Mouse (Mus musculus) MEL (cell line): ENCODE measurements around the gene Olfr145. TPM values are rescaled to one million over a fixed set of nuclear protein-coding genes. Genes with fewer than 3 reads are reported as not detected.

Source experiments
- DNase-seq: peaks from one replicate; pipeline ENCODE4 v3.0.0; 2011; ENCODE audit warnings: low read depth, low spot score
- H3K27ac ChIP-seq: 2 replicates; pipeline ENCODE4 v1.5.1; 2012; ENCODE audit warnings: low read depth, mild to moderate bottlenecking, control low read depth, low read length, moderate library complexity; ENCODE audit not compliant: control insufficient read depth
- H3K27me3 ChIP-seq, 2 experiments: fragments of 150-350 bp in 1 of 2; sonication (generic) in 1 of 2; 2 replicates each; pipeline ENCODE4 v1.6.1; 2012; ENCODE audit warnings: low read length in 2 of 2, mild to moderate bottlenecking in 2 of 2, improper control_type of control experiment in 1 of 2, moderate library complexity in 1 of 2; ENCODE audit not compliant: insufficient read depth in 2 of 2, control insufficient read depth in 1 of 2
- H3K36me3 ChIP-seq, 2 experiments: 2 replicates each; pipeline ENCODE4 v1.6.1; 2012 to 2014; ENCODE audit warnings: low read length in 2 of 2, improper control_type of control experiment in 1 of 2, inconsistent platforms in 1 of 2, mild to moderate bottlenecking in 1 of 2; ENCODE audit not compliant: insufficient read depth in 2 of 2, control insufficient read depth in 1 of 2
- H3K4me1 ChIP-seq, 2 experiments: fragments of 150-350 bp in 1 of 2; sonication (generic) in 1 of 2; 2 replicates each; pipeline ENCODE4 v1.6.1; 2012; ENCODE audit warnings: low read length in 2 of 2, improper control_type of control experiment in 1 of 2, mild to moderate bottlenecking in 1 of 2; ENCODE audit not compliant: insufficient read depth in 2 of 2, control insufficient read depth in 1 of 2
- H3K4me3 ChIP-seq, 2 experiments: fragments of 150-350 bp in 1 of 2; sonication (generic) in 1 of 2; 2 replicates each; pipeline ENCODE4 v1.5.1; 2012; ENCODE audit warnings: low read depth in 2 of 2, low read length in 2 of 2, mild to moderate bottlenecking in 2 of 2, moderate library complexity in 2 of 2, control low read depth in 1 of 2, improper control_type of control experiment in 1 of 2; ENCODE audit not compliant: control insufficient read depth in 1 of 2, insufficient read depth in 1 of 2
- H3K79me2 ChIP-seq: 2 replicates; pipeline ENCODE4 v1.6.1; 2012; ENCODE audit warnings: mild to moderate bottlenecking, low read length, moderate library complexity; ENCODE audit not compliant: control insufficient read depth, poor library complexity, insufficient read depth
- H3K9ac ChIP-seq: 2 replicates; pipeline ENCODE4 v1.6.1; 2012; ENCODE audit warnings: low read depth, mild to moderate bottlenecking, control low read depth, low read length, moderate library complexity; ENCODE audit not compliant: control insufficient read depth, poor library complexity, severe bottlenecking
- H3K9me3 ChIP-seq: fragments of 150-350 bp; sonication (generic); replicated peaks from 2 replicates; pipeline ENCODE4 v1.6.1; 2012; ENCODE audit warnings: mild to moderate bottlenecking, low read length, improper control_type of control experiment, moderate library complexity; ENCODE audit not compliant: insufficient read depth
- CHD1 ChIP-seq: IDR thresholded peaks from 2 replicates; pipeline ENCODE4 v1.6.1; 2012; ENCODE audit warnings: low read depth, mild to moderate bottlenecking, inconsistent platforms, low read length, improper control_type of control experiment
- ELF1 ChIP-seq: IDR thresholded peaks from 2 replicates; pipeline ENCODE4 v1.6.1; 2014; ENCODE audit warnings: low read depth, mild to moderate bottlenecking, inconsistent platforms, low read length, improper control_type of control experiment, moderate library complexity
- GABPA ChIP-seq: IDR thresholded peaks from 2 replicates; pipeline ENCODE4 v1.6.1; 2012; ENCODE audit warnings: low read depth, mild to moderate bottlenecking, inconsistent platforms, low read length, improper control_type of control experiment, moderate library complexity
- JUND ChIP-seq: IDR thresholded peaks from 2 replicates; pipeline ENCODE4 v1.6.1; 2011; ENCODE audit warnings: low read depth, mild to moderate bottlenecking, improper control_type of control experiment, low read length
- KAT2A ChIP-seq: conservative IDR thresholded peaks from 2 replicates; pipeline ENCODE4 v1.6.1; 2012; ENCODE audit warnings: low read depth, low read length, improper control_type of control experiment, inconsistent platforms
- MAFK ChIP-seq: IDR thresholded peaks from 2 replicates; pipeline ENCODE4 v1.6.1; 2011; ENCODE audit warnings: low read depth, mild to moderate bottlenecking, low read length, improper control_type of control experiment, borderline replicate concordance
- MAX ChIP-seq: IDR thresholded peaks from 2 replicates; pipeline ENCODE4 v1.6.1; 2011; ENCODE audit warnings: low read length, improper control_type of control experiment
- MYB ChIP-seq: IDR thresholded peaks from 2 replicates; pipeline ENCODE4 v1.6.1; 2011; ENCODE audit warnings: mild to moderate bottlenecking, low read depth, low read length, improper control_type of control experiment
- SMC3 ChIP-seq: IDR thresholded peaks from 2 replicates; pipeline ENCODE4 v1.6.1; 2011; ENCODE audit warnings: low read depth, low read length, improper control_type of control experiment
- TAL1 ChIP-seq: IDR thresholded peaks from 2 replicates; pipeline ENCODE4 v1.6.1; 2012; ENCODE audit warnings: mild to moderate bottlenecking, inconsistent platforms, low read length, moderate library complexity, mixed read lengths
- UBTF ChIP-seq: IDR thresholded peaks from 2 replicates; pipeline ENCODE4 v1.6.1; 2012; ENCODE audit warnings: low read depth, mild to moderate bottlenecking, inconsistent platforms, low read length, improper control_type of control experiment, moderate library complexity, borderline replicate concordance; ENCODE audit not compliant: insufficient read depth
- USF1 ChIP-seq: IDR thresholded peaks from 2 replicates; pipeline ENCODE4 v1.6.1; 2014; ENCODE audit warnings: low read depth, mild to moderate bottlenecking, inconsistent platforms, low read length, improper control_type of control experiment, moderate library complexity
- ZC3H11A ChIP-seq: IDR thresholded peaks from 2 replicates; pipeline ENCODE4 v1.6.1; 2012; ENCODE audit warnings: low read depth, mild to moderate bottlenecking, inconsistent platforms, low read length, improper control_type of control experiment
- polyA plus RNA-seq, 2 experiments: library from polyadenylated mRNA; stranded (reverse) in 1 of 2; unstranded in 1 of 2; fragments of >175 nt in 1 of 2; fragments of >200 nt in 1 of 2; gene quantifications; 2 replicates each; pipeline versions ENCODE4 v1.2.1 to v1.2.4; 2012; ENCODE audit warnings: low replicate concordance in 2 of 2, low read depth in 1 of 2; ENCODE audit not compliant: insufficient read length in 2 of 2, insufficient read depth in 1 of 2, missing spikeins in 1 of 2
- total RNA-seq: library from RNA; depleted of rRNA; stranded (reverse); fragments of 300-350 nt; gene quantifications from 2 replicates; pipeline ENCODE4 v1.2.3, GENCODE M21; 2012

The Olfr145 gene
- total and polyA plus RNA-seq, 3 experiments: not detected

DNA sequence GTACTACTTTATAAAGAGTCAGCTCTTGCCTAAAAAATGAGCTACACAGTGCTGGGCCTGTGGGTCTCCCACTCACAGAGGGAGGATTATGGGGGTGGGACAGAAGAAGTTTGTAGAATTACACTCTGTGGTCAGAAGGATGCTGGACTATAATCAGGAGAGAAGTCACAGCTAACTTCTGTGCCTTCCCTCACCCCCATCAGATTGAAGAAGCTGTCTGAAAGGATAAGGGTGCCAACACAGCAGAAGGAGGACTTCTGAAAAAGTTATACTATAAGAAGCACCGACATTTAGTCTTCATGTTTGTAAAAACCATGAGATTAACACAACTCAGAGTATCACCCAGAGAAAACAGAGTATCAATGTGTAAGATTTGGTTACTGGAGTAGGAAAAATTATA, 25.4 kb upstream of the Olfr145 start:
- Histone ChIP-seq H3K27ac (no peak overlapping the region), H3K4me1 (no peaks in the 10 kb centered on the region), H3K9me3 (no peaks in the 10 kb centered on the region), H3K4me3 (no peak overlapping the region), H3K36me3 (no peaks in the 10 kb centered on the region), H3K9ac (no peak overlapping the region), H3K27me3 (no peaks in the 10 kb centered on the region), H3K79me2 (no peaks in the 10 kb centered on the region)
- DNase-seq: no peak
- TF ChIP-seq TAL1 (no peak), KAT2A (no peak)

DNA sequence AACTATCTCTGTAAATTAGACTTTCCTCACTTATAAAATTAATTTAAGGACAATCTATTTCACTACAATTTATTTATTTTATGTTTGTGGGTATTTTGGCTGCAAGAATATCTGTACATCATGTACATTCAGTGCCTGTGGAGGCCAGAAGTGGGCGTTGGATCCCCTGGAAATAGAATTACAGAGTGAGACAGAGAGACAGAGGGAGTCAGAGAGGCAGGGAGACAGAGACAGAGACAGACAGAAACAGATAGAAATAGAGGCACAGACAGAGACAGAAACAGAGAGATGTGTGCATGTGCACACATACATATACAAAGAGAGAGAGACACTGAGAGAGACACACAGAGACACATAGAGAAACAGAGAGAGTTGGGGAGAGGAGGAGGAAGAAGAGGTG, 25.0 kb upstream of the Olfr145 start:
- Histone ChIP-seq H3K9me3 (no peaks in the 10 kb centered on the region), H3K4me3 (no peak overlapping the region), H3K27me3 (no peaks in the 10 kb centered on the region), H3K9ac (no peak overlapping the region), H3K4me1 (no peaks in the 10 kb centered on the region), H3K27ac (no peak overlapping the region), H3K79me2 (no peaks in the 10 kb centered on the region), H3K36me3 (no peaks in the 10 kb centered on the region)
- no peak for DNase-seq
- TF ChIP-seq ELF1 (no peak), MAX (no peak), USF1 (no peak), CHD1 (no peak), JUND (no peak), GABPA (no peak)

DNA sequence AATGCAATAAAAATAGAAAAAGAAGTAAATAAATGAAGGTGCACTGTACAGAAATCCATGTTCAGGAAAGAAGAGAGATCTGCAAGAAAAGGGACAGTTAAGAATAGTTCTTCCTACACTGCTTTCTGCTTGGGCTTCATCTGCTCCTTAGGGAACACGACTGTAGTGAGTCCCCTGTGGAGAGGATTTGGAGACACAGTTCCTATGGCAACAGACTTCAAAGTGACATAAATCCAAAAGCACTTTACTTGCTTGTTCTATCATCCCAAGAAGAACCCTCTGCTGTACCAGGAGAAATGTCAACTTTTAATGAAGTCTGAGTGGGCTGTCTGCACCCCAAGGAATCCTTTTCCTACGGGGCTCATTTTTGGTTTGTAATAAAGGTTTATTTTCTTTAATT, 5.6 kb upstream of the Olfr145 start:
- Histone ChIP-seq H3K27me3 (no peaks in the 10 kb centered on the region), H3K9ac (no peak overlapping the region), H3K79me2 (no peaks in the 10 kb centered on the region), H3K4me3 (no peak overlapping the region), H3K9me3 (no peaks in the 10 kb centered on the region), H3K27ac (no peak overlapping the region), H3K36me3 (no peaks in the 10 kb centered on the region), H3K4me1 (no peaks in the 10 kb centered on the region)
- TF ChIP-seq UBTF (no peak), ZC3H11A (no peak), MAX (no peak), MAFK (no peak), TAL1 (no peak), MYB (no peak), SMC3 (no peak)
- DNase-seq: no peak
